Mouse (Mus musculus): ENCODE data around the gene Hoxb6.

DNA sequence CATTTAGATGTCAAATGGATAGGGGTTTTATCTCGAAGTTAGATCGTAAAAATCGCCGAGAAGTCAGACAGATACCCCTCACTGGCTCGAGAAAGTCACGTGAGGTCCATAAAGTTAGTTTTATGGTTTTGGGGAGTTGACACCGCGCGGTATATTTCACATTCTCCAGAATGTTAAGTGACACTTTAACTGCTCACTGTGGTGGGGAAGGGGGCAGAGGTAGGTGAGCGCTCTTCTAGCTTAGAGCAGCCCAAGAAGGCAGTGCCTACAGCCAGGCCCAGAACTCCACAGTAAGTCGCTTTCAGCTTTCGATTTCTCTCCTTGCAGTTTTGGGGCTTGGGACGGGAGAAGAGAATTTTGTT, 14.6 kb downstream of the Hoxb6 start:
- TF ChIP-seq CHD2 (IDR thresholded peaks at IDR 0.05; ENCODE audit: low read depth, low read length) (no peak), HCFC1 (IDR thresholded peaks at IDR 0.05; ENCODE audit: borderline replicate concordance, insufficient read depth, low read length) (no peak), ZC3H11A (IDR thresholded peaks at IDR 0.05; ENCODE audit: borderline replicate concordance, low read depth, low read length) (no peak), ZNF384 (IDR thresholded peaks at IDR 0.05; ENCODE audit: low read depth, low read length) (no peak)
